Mouse (Mus musculus): ENCODE data around the gene Hoga1.
A peak's percentile ranks its signal among the peaks of the same experiment; 100 is the strongest.

Gene Hoga1

GRCm38 (mm10) chr19:42022542-42022848, 22.9 kb upstream of the Hoga1 start:
- no peak for DNase-seq

- DNase-seq: peak; percentile 79
These were observed 19.3 kb upstream of the Hoga1 start for GRCm38 (mm10) chr19:42026158-42026557.

GRCm38 (mm10) chr19:42031112-42031511, 14.3 kb upstream of the Hoga1 start:
- no peak for DNase-seq

- DNase-seq: no peak
These were observed 11.8 kb upstream of the Hoga1 start for GRCm38 (mm10) chr19:42033611-42034010.

- peak; percentile 57 for DNase-seq
These were observed 11.1 kb upstream of the Hoga1 start for GRCm38 (mm10) chr19:42034146-42034775.

- peak; percentile 48 for DNase-seq
These were observed 10.4 kb upstream of the Hoga1 start for GRCm38 (mm10) chr19:42034881-42035455.

- DNase-seq: peak; percentile 84
These were observed 9.8 kb upstream of the Hoga1 start, which contains the start of gene Ankrd2 for GRCm38 (mm10) chr19:42035456-42036248. TSS of gene Ankrd2 (plus strand) at chr19:42036000.

GRCm38 (mm10) chr19:42036357-42036756, 9.1 kb upstream of the Hoga1 start:
- no peak for DNase-seq

- no peak for DNase-seq
These were observed 8.2 kb upstream of the Hoga1 start for GRCm38 (mm10) chr19:42037167-42037702.

- DNase-seq: no peak
These were observed 7.1 kb upstream of the Hoga1 start for GRCm38 (mm10) chr19:42038310-42038709.

GRCm38 (mm10) chr19:42043988-42044387, 1.4 kb upstream of the Hoga1 start:
- DNase-seq: no peak

- no peak for DNase-seq
These were observed 4.8 kb downstream of the Hoga1 start for GRCm38 (mm10) chr19:42050251-42050650.

- no peak for DNase-seq
These were observed 5.9 kb downstream of the Hoga1 start for GRCm38 (mm10) chr19:42051351-42051750.

GRCm38 (mm10) chr19:42051948-42052347, 6.5 kb downstream of the Hoga1 start, which contains the start of gene 4933411K16Rik:
TSS of gene 4933411K16Rik (plus strand) at chr19:42052248.
- DNase-seq: no peak

GRCm38 (mm10) chr19:42054255-42054654, 8.8 kb downstream of the Hoga1 start:
- DNase-seq: no peak

- DNase-seq: no peak
These were observed 10.5 kb downstream of the Hoga1 start for GRCm38 (mm10) chr19:42055881-42056280.

- no peak for DNase-seq
These were observed 11.5 kb downstream of the Hoga1 start for GRCm38 (mm10) chr19:42056719-42057409.

- DNase-seq: no peak
These were observed 13.0 kb downstream of the Hoga1 start for GRCm38 (mm10) chr19:42058426-42058825.

- no peak for DNase-seq
These were observed 16.0 kb downstream of the Hoga1 start for GRCm38 (mm10) chr19:42061443-42061842.

GRCm38 (mm10) chr19:42068441-42069240, 23.2 kb downstream of the Hoga1 start:
- no peak for DNase-seq

- no peak for DNase-seq
These were observed 23.8 kb downstream of the Hoga1 start for GRCm38 (mm10) chr19:42069241-42069525.

- DNase-seq: no peak
These were observed 25.8 kb downstream of the Hoga1 start for GRCm38 (mm10) chr19:42071221-42071620.

Data from layer of hippocampus, adult 9-11 months (tissue).